Mouse (Mus musculus): ENCODE measurements at regions not wholly inside any gene's neighbourhood (a gene's known extent, or its start where the extent isn't known, plus 50 kb on each side); places are given as distances from the start of the nearest gene placed in this dataset.
"Not testable (repeated sequence)": the region's sequence is repeated elsewhere in the genome, so short reads cannot be mapped to it uniquely, and the experiment has no call there.

- WGBS (ENCODE audit: insufficient replicate concordance) = 56% methylated on average over 7 of the region's 7 CpGs
- Histone ChIP-seq H3K27me3 (ENCODE audit: control insufficient read depth, insufficient read depth, low read length) (no peaks in the 10 kb centered on the region), H3K4me2 (ENCODE audit: low read depth) (no peak overlapping the region), H3K4me1 (replicated peaks; ENCODE audit: control insufficient read depth in 2 of 2, insufficient read depth in 2 of 2, low read length in 1 of 2) (no peaks in the 10 kb centered on the region), H3K4me3 (ENCODE audit: insufficient read depth in 1 of 2, low read depth in 2 of 2, low read length in 2 of 2) (no peak overlapping the region), H3K9me3 (ENCODE audit: control insufficient read depth, low read length) (no peaks in the 10 kb centered on the region), H3K9ac (replicated peaks) (no peak overlapping the region), H3K36me3 (replicated peaks; ENCODE audit: control insufficient read depth, insufficient read depth, low read depth) (no peaks in the 10 kb centered on the region), H3K27ac (no peak overlapping the region)
- no peak for DNase-seq (ENCODE audit: low read depth in 3 of 3, low spot score in 3 of 3)
- ATAC-seq (ENCODE audit: insufficient read depth) = no peak
- TF ChIP-seq CTCF (IDR thresholded peaks at IDR 0.05; ENCODE audit: low read depth) = no peak
Observed at GRCm38 (mm10) chr11:91204416-91204815, 372.9 kb downstream of the Kif2b start.

DNA sequence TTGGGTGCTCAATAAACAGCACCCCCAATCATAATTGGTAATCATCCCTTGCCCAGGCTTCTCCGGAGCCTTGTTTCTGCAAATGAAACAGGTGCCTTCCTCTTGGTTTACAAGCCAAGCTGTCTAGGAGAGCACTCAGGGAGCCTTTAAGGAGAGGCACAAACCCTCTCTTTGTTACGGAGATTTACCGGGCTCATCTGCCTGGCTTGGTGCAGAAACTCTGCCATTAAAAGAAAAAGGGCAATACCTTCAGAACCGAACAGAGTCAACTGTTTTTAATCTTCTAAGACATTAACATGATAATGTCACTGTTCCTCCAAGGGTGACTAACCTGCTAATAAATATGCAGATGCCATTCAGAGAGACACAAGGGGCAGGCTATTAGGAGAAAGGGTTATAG is 380.5 kb downstream of the Kif2b start:
- WGBS (ENCODE audit: insufficient replicate concordance) = 34% methylated on average over 4 of the region's 4 CpGs

GRCm38 (mm10) chr11:91196351-91196750 is 381.0 kb downstream of the Kif2b start:
- DNase-seq (ENCODE audit: low read depth in 3 of 3, low spot score in 3 of 3) = no peak
- H3K9me3 ChIP-seq (ENCODE audit: control insufficient read depth, low read length) = no peaks in the 10 kb centered on the region
- H3K9ac ChIP-seq (replicated peaks) = no peak overlapping the region
- no peaks in the 10 kb centered on the region for H3K36me3 ChIP-seq (replicated peaks; ENCODE audit: control insufficient read depth, insufficient read depth, low read depth)
- no peaks in the 10 kb centered on the region for H3K27me3 ChIP-seq (ENCODE audit: control insufficient read depth, insufficient read depth, low read length)
- H3K4me1 ChIP-seq (replicated peaks; ENCODE audit: control insufficient read depth in 2 of 2, insufficient read depth in 2 of 2, low read length in 1 of 2) = no peaks in the 10 kb centered on the region
- H3K27ac ChIP-seq = no peak overlapping the region
- no peak overlapping the region for H3K4me2 ChIP-seq (ENCODE audit: low read depth)
- 29% methylated on average over 6 of the region's 6 CpGs for WGBS (ENCODE audit: insufficient replicate concordance)
- H3K4me3 ChIP-seq (ENCODE audit: insufficient read depth in 1 of 2, low read depth in 2 of 2, low read length in 2 of 2) = no peak overlapping the region
- TF ChIP-seq EP300 (IDR thresholded peaks at IDR 0.05; ENCODE audit: low read depth) (no peak), CTCF (IDR thresholded peaks at IDR 0.05; ENCODE audit: low read depth) (no peak)
- no peak for ATAC-seq (ENCODE audit: insufficient read depth)

More for the DNA sequence above, 380.5 kb downstream of the Kif2b start:
- Histone ChIP-seq H3K9me3 (ENCODE audit: control insufficient read depth, low read length) (no peaks in the 10 kb centered on the region), H3K4me2 (ENCODE audit: low read depth) (no peak overlapping the region), H3K27me3 (ENCODE audit: control insufficient read depth, insufficient read depth, low read length) (no peaks in the 10 kb centered on the region), H3K27ac (no peak overlapping the region), H3K9ac (replicated peaks) (no peak overlapping the region), H3K4me1 (replicated peaks; ENCODE audit: control insufficient read depth in 2 of 2, insufficient read depth in 2 of 2, low read length in 1 of 2) (no peaks in the 10 kb centered on the region), H3K36me3 (replicated peaks; ENCODE audit: control insufficient read depth, insufficient read depth, low read depth) (no peaks in the 10 kb centered on the region), H3K4me3 (ENCODE audit: insufficient read depth in 1 of 2, low read depth in 2 of 2, low read length in 2 of 2) (no peak overlapping the region)
- TF ChIP-seq CTCF (IDR thresholded peaks at IDR 0.05; ENCODE audit: low read depth) = no peak
- TF ChIP-seq EP300 (IDR thresholded peaks at IDR 0.05; ENCODE audit: low read depth) = no peak
- no peak for ATAC-seq (ENCODE audit: insufficient read depth)
- no peak for DNase-seq (ENCODE audit: low read depth in 3 of 3, low spot score in 3 of 3)

GRCm38 (mm10) chr11:91167336-91167735 is 410.0 kb downstream of the Kif2b start:
- not testable (repeated sequence) for ATAC-seq (ENCODE audit: insufficient read depth); H3K27me3 ChIP-seq (ENCODE audit: control insufficient read depth, insufficient read depth, low read length); DNase-seq (ENCODE audit: low read depth in 3 of 3, low spot score in 3 of 3); H3K9ac ChIP-seq (replicated peaks); H3K4me3 ChIP-seq (ENCODE audit: insufficient read depth in 1 of 2, low read depth in 2 of 2, low read length in 2 of 2); H3K4me2 ChIP-seq (ENCODE audit: low read depth); H3K9me3 ChIP-seq (ENCODE audit: control insufficient read depth, low read length); H3K36me3 ChIP-seq (replicated peaks; ENCODE audit: control insufficient read depth, insufficient read depth, low read depth); H3K27ac ChIP-seq; H3K4me1 ChIP-seq (replicated peaks; ENCODE audit: control insufficient read depth in 2 of 2, insufficient read depth in 2 of 2, low read length in 1 of 2)
- WGBS (ENCODE audit: insufficient replicate concordance) = 50% methylated on average over 2 of the region's 2 CpGs

GRCm38 (mm10) chr11:91133753-91134270 is 443.5 kb downstream of the Kif2b start:
- WGBS (ENCODE audit: insufficient replicate concordance) = 62% methylated on average over 9 of the region's 9 CpGs
- no peak overlapping the region for H3K27ac ChIP-seq
- DNase-seq (ENCODE audit: low read depth in 3 of 3, low spot score in 3 of 3) = no peak
- H3K9ac ChIP-seq (replicated peaks) = no peak overlapping the region
- no peak overlapping the region for H3K4me2 ChIP-seq (ENCODE audit: low read depth)
- no peak overlapping the region for H3K4me3 ChIP-seq (ENCODE audit: insufficient read depth in 1 of 2, low read depth in 2 of 2, low read length in 2 of 2)
- ATAC-seq (ENCODE audit: insufficient read depth) = no peak
- H3K27me3 ChIP-seq (ENCODE audit: control insufficient read depth, insufficient read depth, low read length) = no peaks in the 10 kb centered on the region
- no peaks in the 10 kb centered on the region for H3K4me1 ChIP-seq (replicated peaks; ENCODE audit: control insufficient read depth in 2 of 2, insufficient read depth in 2 of 2, low read length in 1 of 2)
- TF ChIP-seq EP300 (IDR thresholded peaks at IDR 0.05; ENCODE audit: low read depth) = no peak
- TF ChIP-seq CTCF (IDR thresholded peaks at IDR 0.05; ENCODE audit: low read depth) = no peak
- no peaks in the 10 kb centered on the region for H3K36me3 ChIP-seq (replicated peaks; ENCODE audit: control insufficient read depth, insufficient read depth, low read depth)
- no peaks in the 10 kb centered on the region for H3K9me3 ChIP-seq (ENCODE audit: control insufficient read depth, low read length)
